Mouse (Mus musculus): Measurements from ENCODE around the gene Dexi.
A peak's percentile ranks its signal among the peaks of the same experiment; 100 is the strongest.

DNA sequence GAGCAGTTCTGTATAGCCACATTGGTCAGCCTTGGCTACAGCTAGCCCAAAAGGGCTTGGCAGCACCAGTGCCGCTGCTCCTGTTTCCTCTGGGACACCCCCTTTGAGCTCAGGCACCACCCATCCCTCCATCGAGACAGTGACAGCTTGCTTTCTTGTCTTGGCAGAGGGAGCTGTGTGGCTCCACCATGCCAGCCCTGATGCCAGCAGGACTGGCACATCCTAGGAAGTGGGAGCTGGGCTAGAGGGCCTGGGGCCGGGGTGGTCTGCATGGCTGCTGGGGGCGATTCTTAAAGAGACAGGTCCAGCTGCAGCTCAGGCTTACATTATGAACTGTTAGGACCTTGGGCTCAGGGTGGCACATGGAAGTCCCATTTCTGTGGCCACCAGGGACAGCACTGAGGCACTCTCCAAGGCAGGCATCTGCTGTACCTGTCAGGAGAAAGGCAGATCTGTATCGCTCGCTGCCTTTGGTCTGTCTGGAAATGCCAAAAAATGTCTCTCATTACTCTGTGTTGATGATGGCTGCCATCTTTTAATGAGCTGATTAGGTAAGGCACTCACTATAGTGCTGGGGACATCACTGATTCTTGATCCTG, 15.7 kb downstream of the Dexi start:
- TF ChIP-seq CTCF (IDR thresholded peaks at IDR 0.05; ENCODE audit: borderline replicate concordance, insufficient read depth, low read depth, low read length) (peak; percentile 64), POLR2A (IDR thresholded peaks at IDR 0.05; ENCODE audit: borderline replicate concordance, insufficient read depth, low read length) (no peak)

All from cerebellum, adult 2 months (tissue).